10 mouse cellular contexts compared by ENCODE assay signal in the genomic region with DNA sequence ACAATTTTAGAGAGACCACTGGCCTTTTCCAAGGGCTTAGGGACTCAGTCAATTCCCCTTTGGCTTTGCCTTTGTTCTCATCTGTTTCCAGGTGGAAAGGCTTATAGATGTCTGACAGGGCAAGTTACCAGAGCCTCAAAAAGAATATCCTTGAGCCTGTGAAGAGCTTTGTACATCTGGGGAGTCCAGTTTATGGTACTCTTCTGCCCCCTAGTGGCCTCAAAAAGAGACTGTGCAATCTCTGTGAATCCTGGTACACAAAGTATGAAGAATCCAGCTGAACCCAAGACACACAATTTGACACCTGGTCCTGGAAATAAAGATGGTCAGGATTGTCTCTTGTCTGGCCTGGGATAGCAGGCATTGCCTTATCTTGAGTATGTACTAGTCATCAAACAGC. TPM values are rescaled to one million over a fixed set of nuclear protein-coding genes. Genes with fewer than 3 reads are reported as not detected.
A peak's percentile ranks its signal among the peaks of the same experiment; 100 is the strongest.
DNase-seq lines count a peak whose midpoint lies in the region; ATAC-seq and TF ChIP-seq lines count a peak whose summit lies in the region.
"Had no signal": no experiment of that assay in that cellular context is flagged by ENCODE, and none has a peak within 500 bp of the region (broad histone marks: within the 10 kb centered on the region; RNA-seq: fewer than 3 reads in every experiment).

No protein-coding gene starts in this region.

- H3K9me3 ChIP-seq in kidney, embryonic 16.5 days (ENCODE audit: low read length) = no peaks in the 10 kb centered on the region
- H3K9me3 ChIP-seq in ES-Bruce4 (replicated peaks; ENCODE audit: control insufficient read depth, insufficient read depth, low read length, poor library complexity, severe bottlenecking) = no peaks in the 10 kb centered on the region
- H3K9me3 ChIP-seq in liver, embryonic 14.5 days (ENCODE audit: control insufficient read depth, low read length) = no peaks in the 10 kb centered on the region

- TF ChIP-seq CTCF in ES-Bruce4 (IDR thresholded peaks at IDR 0.05; ENCODE audit: low read depth, low read length) = peak; percentile 21
- TF ChIP-seq CTCF in liver, embryonic 14.5 days (IDR thresholded peaks at IDR 0.05; ENCODE audit: low read depth) = peak; percentile 27; the same call in 1 of the 2 replicates

- no peak for TF ChIP-seq POLR2A in ES-Bruce4 (IDR thresholded peaks at IDR 0.05; ENCODE audit: insufficient read depth, low read length)

- no peak overlapping the region for H3K4me3 ChIP-seq in kidney, embryonic 16.5 days (ENCODE audit: low read length)
- H3K4me3 ChIP-seq in ES-Bruce4 (ENCODE audit: low read depth, low read length) = no peak overlapping the region
- H3K4me3 ChIP-seq in liver, embryonic 14.5 days (ENCODE audit: insufficient read depth in 1 of 2, low read depth in 2 of 2, low read length in 2 of 2) = no peak overlapping the region
- H3K4me3 ChIP-seq: erythroblast, embryonic 14.5 days had no signal

- ATAC-seq in kidney, embryonic 16.5 days (ENCODE audit: low FRiP score, low TSS enrichment) = no peak
- ATAC-seq in liver, embryonic 14.5 days (ENCODE audit: insufficient read depth) = no peak

- no peak overlapping the region for H3K9ac ChIP-seq in kidney, embryonic 16.5 days (replicated peaks; ENCODE audit: low read length)
- H3K9ac ChIP-seq in ES-Bruce4 (ENCODE audit: low read depth, poor library complexity, severe bottlenecking) = no peak overlapping the region
- H3K9ac ChIP-seq in liver, embryonic 14.5 days (replicated peaks) = no peak overlapping the region

- TF ChIP-seq EP300 in ES-Bruce4 (IDR thresholded peaks at IDR 0.05; ENCODE audit: insufficient read depth, low read depth, low read length) = no peak
- no peak for TF ChIP-seq EP300 in liver, embryonic 14.5 days (IDR thresholded peaks at IDR 0.05; ENCODE audit: low read depth)

- H3K27ac ChIP-seq in kidney, embryonic 16.5 days (ENCODE audit: low read length) = no peak overlapping the region
- no peak overlapping the region for H3K27ac ChIP-seq in ES-Bruce4 (ENCODE audit: insufficient read depth, low read length)
- H3K27ac ChIP-seq in liver, embryonic 14.5 days = no peak overlapping the region

- no peak overlapping the region for H3K4me2 ChIP-seq in kidney, embryonic 16.5 days (replicated peaks; ENCODE audit: low read depth, low read length)
- no peak overlapping the region for H3K4me2 ChIP-seq in liver, embryonic 14.5 days (ENCODE audit: low read depth)

- DNase-seq in kidney, adult 18-20 months = peak; percentile 4
- peak; percentile 42 for DNase-seq in embryo, embryonic 11.5 days (ENCODE audit: low read depth, low spot score)
- DNase-seq in liver, embryonic 14.5 days (ENCODE audit: low read depth in 3 of 3, low spot score in 3 of 3) = no peak
- no peak for DNase-seq in lung, adult 18-20 months
- DNase-seq in cerebellum, postnatal 14 days = no peak
- DNase-seq in right cerebral cortex, postnatal 4 days = no peak

- no peaks in the 10 kb centered on the region for H3K36me3 ChIP-seq in kidney, embryonic 16.5 days (ENCODE audit: insufficient read depth, low read length)
- no peaks in the 10 kb centered on the region for H3K36me3 ChIP-seq in ES-Bruce4 (ENCODE audit: control insufficient read depth, insufficient read depth, low read length, poor library complexity, severe bottlenecking)
- H3K36me3 ChIP-seq in liver, embryonic 14.5 days (replicated peaks; ENCODE audit: control insufficient read depth, insufficient read depth, low read depth) = no peaks in the 10 kb centered on the region

- no peaks in the 10 kb centered on the region for H3K27me3 ChIP-seq in kidney, embryonic 16.5 days (ENCODE audit: insufficient read depth, low read length)
- H3K27me3 ChIP-seq in ES-Bruce4 (ENCODE audit: control insufficient read depth, insufficient read depth, low read length, poor library complexity, severe bottlenecking) = no peaks in the 10 kb centered on the region
- H3K27me3 ChIP-seq in liver, embryonic 14.5 days (ENCODE audit: control insufficient read depth, insufficient read depth, low read length) = no peaks in the 10 kb centered on the region

- H3K4me1 ChIP-seq in kidney, embryonic 16.5 days (ENCODE audit: insufficient read depth, low read length) = no peaks in the 10 kb centered on the region
- H3K4me1 ChIP-seq in ES-Bruce4 (ENCODE audit: control insufficient read depth, insufficient read depth, low read length) = no peaks in the 10 kb centered on the region
- no peaks in the 10 kb centered on the region for H3K4me1 ChIP-seq in liver, embryonic 14.5 days (replicated peaks; ENCODE audit: control insufficient read depth in 2 of 2, insufficient read depth in 2 of 2, low read length in 1 of 2)

RNA-seq across cellular contexts. Expression of gene Vmn2r76, which starts 34.8 kb away (rescaled TPM):
- not detected in 2 replicates for polyA plus RNA-seq in kidney, embryonic 16.5 days (2015; fragmentation: Nextera tagmentation; extraction: Ambion mirVana)
- polyA plus RNA-seq in ES-Bruce4 (2011; ENCODE audit: insufficient read depth, insufficient read length, low read depth, missing spikeins) = 0.14 and 0.34 TPM in 2 replicates
- not detected in 2 replicates for polyA plus RNA-seq in liver, embryonic 14.5 days (2012; rRNA removed)
- polyA plus RNA-seq in liver, embryonic 14.5 days (2014; fragmentation: Nextera tagmentation; extraction: Ambion mirVana) = not detected in 2 replicates
- polyA plus RNA-seq: erythroblast, embryonic 14.5 days; testis, adult 2 months had no signal

RNA-seq across cellular contexts. Expression of gene Vmn2r75, which starts 39.8 kb away (rescaled TPM):
- not detected in 2 replicates for polyA plus RNA-seq in kidney, embryonic 16.5 days (2015; fragmentation: Nextera tagmentation; extraction: Ambion mirVana)
- not detected in 2 replicates for polyA plus RNA-seq in ES-Bruce4 (2011; ENCODE audit: insufficient read depth, insufficient read length, low read depth, missing spikeins)
- not detected in 2 replicates for polyA plus RNA-seq in liver, embryonic 14.5 days (2012; rRNA removed)
- polyA plus RNA-seq in liver, embryonic 14.5 days (2014; fragmentation: Nextera tagmentation; extraction: Ambion mirVana) = not detected in 2 replicates
- polyA plus RNA-seq: erythroblast, embryonic 14.5 days; testis, adult 2 months had no signal

Comparison
In these comparisons a context has a peak if more than half of its experiments do, and no peak if none do; other contexts are left out.
1. DNase-seq: peak in kidney, adult 18-20 months (single experiment) and embryo, embryonic 11.5 days (single experiment); none in liver, embryonic 14.5 days (0 of 3), lung, adult 18-20 months (0 of 2), cerebellum, postnatal 14 days (0 of 2) and right cerebral cortex, postnatal 4 days (single experiment).